ENCODE assay signal across 8 mouse cellular contexts in the genomic region with DNA sequence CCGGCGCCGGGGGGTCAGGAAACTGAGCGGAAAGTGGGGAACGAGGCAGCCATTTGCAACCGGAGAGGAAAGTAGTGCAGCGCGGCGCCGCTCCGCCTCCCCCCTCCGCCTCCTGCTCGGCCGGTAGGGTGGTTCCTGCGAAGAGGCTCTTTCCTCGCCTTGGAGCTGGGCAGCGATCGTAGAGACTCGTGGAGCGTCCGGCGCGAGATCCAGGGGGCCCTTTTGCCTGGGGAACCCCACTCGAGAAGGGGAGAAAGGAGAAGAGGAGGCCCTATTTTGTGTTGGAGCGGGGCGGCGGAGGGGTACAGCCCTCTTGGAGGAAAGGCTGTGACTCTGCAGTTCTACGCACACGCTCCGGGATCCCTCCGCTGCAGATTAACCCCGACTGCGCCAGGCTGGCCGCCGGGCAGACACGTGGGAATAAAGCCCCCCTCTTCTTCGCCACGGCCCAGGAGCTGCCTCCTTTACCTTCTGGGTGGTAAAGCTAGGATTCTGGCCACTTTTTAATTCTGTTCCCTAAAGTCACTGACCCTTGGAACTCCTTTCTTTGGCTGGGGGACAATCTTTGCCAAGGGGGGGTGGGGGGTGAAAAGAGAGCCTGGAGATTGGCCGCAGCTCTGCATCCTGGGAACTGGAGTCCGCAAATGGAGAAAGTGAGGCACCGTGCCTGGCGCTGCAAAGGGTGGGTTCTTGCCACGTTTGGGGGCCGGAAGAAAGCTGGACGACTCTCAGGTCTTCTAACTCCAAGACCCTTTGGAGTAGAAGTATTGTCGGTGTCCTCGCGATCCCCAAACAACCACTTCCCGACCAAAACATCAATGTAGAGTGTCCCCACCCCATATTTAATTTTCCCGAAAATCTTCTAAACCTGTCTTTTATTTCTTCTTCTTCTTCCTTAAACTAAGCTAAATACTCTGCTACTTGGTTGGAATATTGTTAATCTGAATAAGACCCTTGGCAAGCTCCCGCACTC. TPM values are rescaled to one million over a fixed set of nuclear protein-coding genes. Genes with fewer than 3 reads are reported as not detected.
DNase-seq lines count a peak whose midpoint lies in the region; ATAC-seq and TF ChIP-seq lines count a peak whose summit lies in the region.

No protein-coding gene starts in this region.

- H3K27me3 ChIP-seq in ES-Bruce4 (ENCODE audit: control insufficient read depth, insufficient read depth, low read length, poor library complexity, severe bottlenecking) = no peaks in the 10 kb centered on the region
- no peaks in the 10 kb centered on the region for H3K27me3 ChIP-seq in forebrain, embryonic 13.5 days

- DNase-seq in heart, postnatal 10 days = peak; percentile 95 to 96
- peak; percentile 91 to 96 for DNase-seq in layer of hippocampus, adult 18-20 months (ENCODE audit: low spot score in 2 of 2)
- peak; percentile 95 for DNase-seq in lung, adult 2 months
- DNase-seq in thymus, adult 18-20 months = peak; percentile 81 to 88

- TF ChIP-seq CTCF in ES-Bruce4 (IDR thresholded peaks at IDR 0.05; ENCODE audit: low read depth, low read length) = no peak
- TF ChIP-seq CTCF in lung, adult 2 months (IDR thresholded peaks at IDR 0.05; ENCODE audit: insufficient read depth, low read length) = no peak

- peak overlapping the region; percentile 97 for H3K4me2 ChIP-seq in forebrain, embryonic 13.5 days

- H3K4me3 ChIP-seq in ES-Bruce4 (ENCODE audit: low read depth, low read length) = peak overlapping the region; percentile 91
- peak overlapping the region; percentile 99 for H3K4me3 ChIP-seq in forebrain, embryonic 13.5 days
- peak overlapping the region; percentile 95 for H3K4me3 ChIP-seq in lung, adult 2 months (replicated peaks; ENCODE audit: extremely low read depth, low read depth, low read length)

- peak; percentile 66 for ATAC-seq in cerebellum, adult (ENCODE audit: insufficient number of reproducible peaks, low FRiP score, low TSS enrichment)
- ATAC-seq in forebrain, embryonic 13.5 days = peak; percentile 88
- ATAC-seq in neutrophil, adult 5-6 weeks (ENCODE audit: extremely low read depth, insufficient number of reproducible peaks, low FRiP score, poor library complexity, severe bottlenecking) = peak; percentile 79

- under 1% methylated on average over 50 of the region's 51 CpGs for WGBS in forebrain, embryonic 13.5 days
- WGBS in lung, adult 2 months = 1% methylated on average over 49 of the region's 51 CpGs

- 0 out of 2 replicates have a peak, but pooled peaks cover 1% of the 10 kb centered on the region for H3K36me3 ChIP-seq in ES-Bruce4 (ENCODE audit: control insufficient read depth, insufficient read depth, low read length, poor library complexity, severe bottlenecking)
- H3K36me3 ChIP-seq in forebrain, embryonic 13.5 days (ENCODE audit: poor library complexity, severe bottlenecking) = no peaks in the 10 kb centered on the region

- intact Hi-C loops in heart, postnatal 10 days (cut with DNase I) = loop anchor here (1.0 kb wide), 1 partner anchor 41 kb away; the partner anchor contains the start of gene Prkag1

- H3K9me3 ChIP-seq in ES-Bruce4 (replicated peaks; ENCODE audit: control insufficient read depth, insufficient read depth, low read length, poor library complexity, severe bottlenecking) = no peaks in the 10 kb centered on the region
- H3K9me3 ChIP-seq in forebrain, embryonic 13.5 days (replicated peaks) = no peaks in the 10 kb centered on the region

- no peak for TF ChIP-seq POLR2A in ES-Bruce4 (IDR thresholded peaks at IDR 0.05; ENCODE audit: insufficient read depth, low read length)
- peak; percentile 63; the same call in 1 of the 2 replicates for TF ChIP-seq POLR2A in lung, adult 2 months (IDR thresholded peaks at IDR 0.05; ENCODE audit: borderline replicate concordance, extremely low read depth, low read depth, low read length)

- H3K4me1 ChIP-seq in ES-Bruce4 (ENCODE audit: control insufficient read depth, insufficient read depth, low read length) = peaks cover 2% of the 10 kb centered on the region
- H3K4me1 ChIP-seq in forebrain, embryonic 13.5 days = peaks cover 38% of the 10 kb centered on the region
- H3K4me1 ChIP-seq in lung, adult 2 months (ENCODE audit: control insufficient read depth, insufficient read depth, low read length) = peaks cover 17% of the 10 kb centered on the region

- peak overlapping the region; percentile 96 for H3K9ac ChIP-seq in ES-Bruce4 (ENCODE audit: low read depth, poor library complexity, severe bottlenecking)
- H3K9ac ChIP-seq in forebrain, embryonic 13.5 days = peak overlapping the region; percentile 99

- TF ChIP-seq EP300 in ES-Bruce4 (IDR thresholded peaks at IDR 0.05; ENCODE audit: insufficient read depth, low read depth, low read length) = no peak

- peak overlapping the region; percentile 12; the same call in 1 of the 2 replicates for H3K27ac ChIP-seq in ES-Bruce4 (ENCODE audit: insufficient read depth, low read length)
- H3K27ac ChIP-seq in forebrain, embryonic 13.5 days = peak overlapping the region; percentile 98

RNA-seq across cellular contexts. Expression of gene Kmt2d, which starts 1.2 kb away (rescaled TPM):
- polyA plus RNA-seq in ES-Bruce4 (2011; ENCODE audit: insufficient read depth, insufficient read length, low read depth, missing spikeins) = 51.9 and 62.2 TPM in 2 replicates
- 13.7 and 14.3 TPM in 2 replicates for polyA plus RNA-seq in forebrain, embryonic 13.5 days (2015; fragmentation: Nextera tagmentation; extraction: Ambion mirVana)
- 10 to 100 TPM; 63.0 to 72.1 TPM for total RNA-seq in heart, postnatal 10 days (2021)
- total RNA-seq in layer of hippocampus, adult 18-20 months (2021) = 100 to 1,000 TPM in 1 of 2 experiments, 10 to 100 TPM in 1; 89.1 to 103 TPM
- polyA plus RNA-seq in lung, adult 2 months (2012; rRNA removed) = 24.7 and 36.0 TPM in 2 replicates
- total RNA-seq in neutrophil, adult 5-6 weeks (2017) = 95.0 and 109 TPM in 2 replicates

RNA-seq across cellular contexts. Expression of gene Rhebl1, which starts 22.1 kb away (rescaled TPM):
- 40.3 and 41.9 TPM in 2 replicates for polyA plus RNA-seq in ES-Bruce4 (2011; ENCODE audit: insufficient read depth, insufficient read length, low read depth, missing spikeins)
- polyA plus RNA-seq in forebrain, embryonic 13.5 days (2015; fragmentation: Nextera tagmentation; extraction: Ambion mirVana) = 31.7 and 33.0 TPM in 2 replicates
- total RNA-seq in heart, postnatal 10 days (2021) = 1 to 10 TPM; 1.6 to 2.8 TPM
- total RNA-seq in layer of hippocampus, adult 18-20 months (2021) = 1 to 10 TPM; 5.7 to 6.3 TPM
- 5.4 and 5.6 TPM in 2 replicates for polyA plus RNA-seq in lung, adult 2 months (2012; rRNA removed)
- 18.3 and 20.0 TPM in 2 replicates for total RNA-seq in neutrophil, adult 5-6 weeks (2017)

RNA-seq across cellular contexts. Expression of gene Dhh, which starts 26.1 kb away (rescaled TPM):
- polyA plus RNA-seq in ES-Bruce4 (2011; ENCODE audit: insufficient read depth, insufficient read length, low read depth, missing spikeins) = 0.40 and 0.78 TPM in 2 replicates
- polyA plus RNA-seq in forebrain, embryonic 13.5 days (2015; fragmentation: Nextera tagmentation; extraction: Ambion mirVana) = 0.22 and 0.28 TPM in 2 replicates
- total RNA-seq in heart, postnatal 10 days (2021) = 1 to 10 TPM; 2.8 to 3.8 TPM
- total RNA-seq in layer of hippocampus, adult 18-20 months (2021) = under 1 TPM; 0.08 to 0.15 TPM
- 2.5 and 2.8 TPM in 2 replicates for polyA plus RNA-seq in lung, adult 2 months (2012; rRNA removed)
- 0.70 TPM in 1 of 2 replicates, not detected in the other for total RNA-seq in neutrophil, adult 5-6 weeks (2017)

RNA-seq across cellular contexts. Expression of gene Prkag1, which starts 40.9 kb away (rescaled TPM):
- polyA plus RNA-seq in ES-Bruce4 (2011; ENCODE audit: insufficient read depth, insufficient read length, low read depth, missing spikeins) = 51.0 and 61.0 TPM in 2 replicates
- 95.9 and 99.4 TPM in 2 replicates for polyA plus RNA-seq in forebrain, embryonic 13.5 days (2015; fragmentation: Nextera tagmentation; extraction: Ambion mirVana)
- 10 to 100 TPM; 93.7 to 94.3 TPM for total RNA-seq in heart, postnatal 10 days (2021)
- 10 to 100 TPM; 50.6 to 51.1 TPM for total RNA-seq in layer of hippocampus, adult 18-20 months (2021)
- polyA plus RNA-seq in lung, adult 2 months (2012; rRNA removed) = 51.0 and 62.8 TPM in 2 replicates
- 107 and 111 TPM in 2 replicates for total RNA-seq in neutrophil, adult 5-6 weeks (2017)

RNA-seq across cellular contexts. Expression of gene Lmbr1l, which starts 45.8 kb away (rescaled TPM):
- polyA plus RNA-seq in ES-Bruce4 (2011; ENCODE audit: insufficient read depth, insufficient read length, low read depth, missing spikeins) = 30.9 and 33.4 TPM in 2 replicates
- polyA plus RNA-seq in forebrain, embryonic 13.5 days (2015; fragmentation: Nextera tagmentation; extraction: Ambion mirVana) = 39.8 and 47.1 TPM in 2 replicates
- total RNA-seq in heart, postnatal 10 days (2021) = 10 to 100 TPM; 15.4 to 16.1 TPM
- total RNA-seq in layer of hippocampus, adult 18-20 months (2021) = 10 to 100 TPM; 13.7 to 14.0 TPM
- 56.0 and 72.1 TPM in 2 replicates for polyA plus RNA-seq in lung, adult 2 months (2012; rRNA removed)
- 144 and 182 TPM in 2 replicates for total RNA-seq in neutrophil, adult 5-6 weeks (2017)

Comparison
In these comparisons a context has a peak if more than half of its experiments do, and no peak if none do; other contexts are left out.
1. Peak in every context shown above with its lines: DNase-seq, ATAC-seq, H3K4me3 ChIP-seq and H3K27ac ChIP-seq.